Mouse (Mus musculus) right cerebral cortex, adult 18-20 months (tissue): ENCODE results near the gene Ece2.

ENCODE experiments used
- DNase-seq: peaks from one replicate; pipeline ENCODE4 v3.0.0; 2022; ENCODE audit warnings: mixed read lengths

The Ece2 gene

DNA sequence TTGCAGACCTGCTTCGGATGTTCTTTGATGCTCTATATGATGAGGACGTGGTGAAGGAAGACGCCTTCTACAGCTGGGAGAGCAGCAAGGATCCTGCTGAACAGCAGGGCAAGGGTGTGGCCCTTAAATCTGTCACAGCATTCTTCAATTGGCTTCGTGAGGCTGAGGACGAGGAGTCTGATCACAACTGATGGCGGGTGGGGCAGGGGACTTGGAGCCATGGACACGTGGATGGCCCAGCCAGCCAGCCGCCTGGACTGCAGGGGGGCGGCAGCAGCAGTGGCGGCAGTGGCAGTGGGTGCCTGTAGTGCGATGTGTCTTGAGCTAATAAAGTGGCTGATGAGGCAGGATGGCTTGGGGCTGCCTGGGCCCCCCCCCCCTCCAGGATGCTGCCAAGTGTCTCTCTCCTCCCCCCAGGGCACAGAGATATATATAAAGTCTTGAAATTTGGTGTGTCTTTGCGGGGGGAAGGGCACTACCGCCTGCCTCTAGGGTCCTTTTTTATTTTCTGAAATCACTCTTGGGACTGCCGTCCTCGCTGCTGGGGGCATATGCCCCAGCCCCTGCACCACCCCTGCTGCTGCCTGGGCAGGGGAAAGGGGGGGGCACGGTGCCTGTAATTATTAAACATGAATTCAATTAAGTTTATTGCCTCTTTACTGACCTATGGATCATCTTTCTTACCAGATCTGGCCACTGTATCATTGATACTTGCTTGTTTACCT lies 62.8 kb downstream of the Ece2 start:
- no peak for DNase-seq

DNA sequence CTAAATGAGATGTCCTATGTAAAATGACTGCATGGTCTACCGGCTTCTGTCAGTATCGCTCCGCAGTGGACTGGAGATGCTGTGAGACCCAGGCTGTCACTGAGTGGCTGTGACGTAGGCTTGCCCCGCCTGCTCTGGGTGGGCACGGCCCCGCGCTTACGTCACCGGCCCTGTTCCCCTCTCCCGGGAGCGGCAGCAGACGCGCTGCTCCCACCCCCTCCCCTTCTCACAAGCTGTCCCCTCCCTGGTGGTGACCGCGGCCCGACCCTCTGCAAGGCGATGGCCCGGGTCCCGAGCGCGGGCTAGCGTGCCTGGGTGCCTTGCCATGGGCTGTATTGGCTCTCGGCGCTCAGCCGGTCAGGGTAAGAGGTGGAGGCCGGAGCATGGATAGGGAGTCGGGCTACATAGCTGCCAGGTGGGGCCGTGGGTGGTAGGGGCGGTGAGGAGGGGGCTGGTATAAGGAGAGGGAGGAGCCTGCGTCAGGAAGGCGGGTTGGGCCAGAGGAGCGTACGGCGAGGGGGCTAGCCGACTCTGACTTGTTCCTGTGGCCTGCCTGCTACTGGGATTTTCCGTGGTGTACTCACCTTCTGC lies 63.6 kb downstream of the Ece2 start, which contains the start of gene Fam131a:
Gene Fam131a (plus strand): TSS at position 131 of the 591 bp plus-strand sequence.
- peak; percentile 97 for DNase-seq

DNA sequence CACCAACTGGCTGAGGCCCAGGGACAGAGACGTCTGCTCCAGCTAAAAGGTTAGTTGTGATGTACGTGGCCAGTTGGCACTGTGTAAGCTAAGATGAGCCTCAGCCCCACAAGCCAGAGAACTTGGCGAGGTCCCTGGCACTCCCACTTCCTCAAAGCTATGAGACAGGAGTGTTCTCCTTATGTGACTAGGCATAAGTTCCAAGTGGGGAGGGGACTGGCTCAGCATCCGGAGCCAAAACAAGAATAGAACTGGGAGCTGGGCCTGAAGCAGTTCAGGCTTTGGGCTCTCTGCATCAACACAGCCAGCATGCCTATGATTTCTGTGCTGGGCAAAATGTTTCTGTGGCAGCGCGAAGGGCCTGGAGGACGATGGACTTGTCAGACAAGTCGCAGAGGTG lies 65.2 kb downstream of the Ece2 start:
- DNase-seq, result peak; percentile 89

GRCm38 (mm10) chr16:20695622-20696323 lies 66.1 kb downstream of the Ece2 start:
- DNase-seq, result peak; percentile 98
